Mouse (Mus musculus): Measurements from ENCODE around the gene Slc35a5.

- TF ChIP-seq GATA1 (IDR thresholded peaks at IDR 0.05; ENCODE audit: low read length) (no peak), TAL1 (IDR thresholded peaks at IDR 0.05; ENCODE audit: low read length) (no peak)
Measured at GRCm38 (mm10) chr16:45196816-45197215, 38.3 kb upstream of the Slc35a5 start.
